Mouse (Mus musculus) lung, postnatal 0 days (tissue): ENCODE data around the gene Fbxo9. TPM values are rescaled to one million over a fixed set of nuclear protein-coding genes. Genes with fewer than 3 reads are reported as not detected.
A peak's percentile ranks its signal among the peaks of the same experiment; 100 is the strongest.

Experiments
- ATAC-seq: fragments of 200-750 bp; cut with Nextera tagmentation; 2 replicates; pipeline ENCODE4 v1.8.0; 2017; ENCODE audit warnings: moderate library complexity
- DNase-seq: peaks from one replicate; pipeline ENCODE4 v3.0.0-alpha.2; 2016; ENCODE audit warnings: low spot score
- H3K27ac ChIP-seq: fragments of 300-500 bp; sonication (generic); 2 replicates; pipeline ENCODE4 v1.5.1; 2014; ENCODE audit warnings: antibody characterized with exemption, mild to moderate bottlenecking, low read length, mixed read lengths
- H3K27me3 ChIP-seq: fragments of 300-500 bp; sonication (generic); replicated peaks from 2 replicates; pipeline ENCODE4 v1.6.1; 2014; ENCODE audit warnings: low read length, mixed read lengths; ENCODE audit not compliant: insufficient read depth
- H3K36me3 ChIP-seq: fragments of 300-500 bp; sonication (generic); 2 replicates; pipeline ENCODE4 v1.6.1; 2014; ENCODE audit warnings: low read length, mixed read lengths; ENCODE audit not compliant: insufficient read depth
- H3K4me1 ChIP-seq: fragments of 300-500 bp; sonication (generic); 2 replicates; pipeline ENCODE4 v1.6.1; 2014; ENCODE audit warnings: antibody characterized with exemption, low read depth, low read length, mixed read lengths; ENCODE audit not compliant: insufficient read depth
- H3K4me2 ChIP-seq: fragments of 300-500 bp; sonication (generic); replicated peaks from 2 replicates; pipeline ENCODE4 v1.6.1; 2014; ENCODE audit warnings: low read depth, mild to moderate bottlenecking, low read length, moderate library complexity, mixed read lengths
- H3K4me3 ChIP-seq: fragments of 300-500 bp; sonication (generic); 2 replicates; pipeline ENCODE4 v1.5.1; 2014; ENCODE audit warnings: low read depth, low read length
- H3K9ac ChIP-seq: fragments of 300-500 bp; sonication (generic); replicated peaks from 2 replicates; pipeline ENCODE4 v1.6.1; 2014; ENCODE audit warnings: low read depth, mild to moderate bottlenecking
- H3K9me3 ChIP-seq: fragments of 300-500 bp; sonication (generic); 2 replicates; pipeline ENCODE4 v1.6.1; 2016; ENCODE audit warnings: low read length, mixed read lengths
- CTCF ChIP-seq: IDR thresholded peaks from 2 replicates; pipeline ENCODE4 v1.5.1; 2016; ENCODE audit warnings: antibody characterized with exemption, mild to moderate bottlenecking
- EP300 ChIP-seq: IDR thresholded peaks from 2 replicates; pipeline ENCODE4 v1.6.1; 2016; ENCODE audit warnings: antibody characterized with exemption, mild to moderate bottlenecking, control low read depth
- WGBS: fragments of 180-500 bp; shearing (Covaris S2); extraction: QIAGEN DNeasy Blood & Tissue Kit; methylation state at CpG from one replicate; pipeline ENCODE4 v1.1.7; 2014; 5-methylcytosine and 5-hydroxymethylcytosine counted together
- polyA plus RNA-seq: library from polyadenylated mRNA; unstranded; fragments of >200 nt; fragmentation: Nextera tagmentation; extraction: Ambion mirVana; gene quantifications from 2 replicates; pipeline ENCODE4 v1.2.1, GENCODE M21; 2015

The Fbxo9 gene
- polyA plus RNA-seq, 1 experiment from 2014 or later, result 59.9 TPM

DNA sequence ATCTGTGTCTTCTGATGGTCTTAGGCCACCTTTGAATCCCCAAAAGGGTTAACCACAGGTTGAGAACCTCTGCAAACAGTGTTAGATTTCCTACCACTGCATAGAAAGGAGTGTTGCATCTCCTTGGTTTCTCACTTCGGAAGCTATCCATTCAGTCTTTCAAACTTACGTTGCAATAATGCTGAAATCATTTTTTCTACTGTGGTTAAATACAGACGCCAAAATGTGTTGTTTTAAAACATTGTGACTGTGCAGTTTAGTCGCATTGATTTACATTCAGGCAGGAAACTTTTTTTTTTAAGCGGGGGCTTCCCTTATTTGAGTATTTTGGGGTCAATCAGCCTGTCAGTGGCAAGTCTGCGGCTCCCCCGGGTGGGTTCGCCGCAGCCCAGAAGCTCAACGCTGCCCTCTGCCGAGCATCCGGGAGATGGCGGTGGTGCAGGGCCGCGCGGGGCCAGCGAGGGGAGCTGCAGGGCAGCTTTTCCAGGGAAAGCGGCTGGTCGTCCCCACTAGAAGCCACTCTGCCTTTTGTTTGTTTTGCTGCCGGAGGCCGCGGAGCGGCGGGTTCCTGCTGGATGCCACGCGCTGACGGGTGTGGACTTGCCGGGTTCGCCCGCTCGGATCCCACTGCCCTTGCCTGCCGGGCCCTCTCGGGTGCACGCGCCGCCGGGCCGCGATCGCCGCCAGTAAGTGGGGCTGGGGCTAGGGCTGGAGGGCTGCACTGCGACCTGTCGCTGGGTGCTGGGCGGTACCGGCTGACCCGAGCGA is 4.1 kb upstream of the Fbxo9 start:
- Histone ChIP-seq H3K27ac (peak overlapping the region; percentile 92), H3K9ac (peak overlapping the region; percentile 81), H3K36me3 (no peaks in the 10 kb centered on the region), H3K4me1 (peaks cover 7% of the 10 kb centered on the region; the same call in 1 of the 2 replicates), H3K27me3 (no peaks in the 10 kb centered on the region), H3K4me2 (peak overlapping the region; percentile 72), H3K9me3 (no peaks in the 10 kb centered on the region), H3K4me3 (peak overlapping the region; percentile 84)
- TF ChIP-seq EP300 (no peak), CTCF (peak; percentile 99)
- 1% methylated on average over 45 of the region's 47 CpGs for WGBS
- ATAC-seq (peak; percentile 78), DNase-seq (peak; percentile 97)

DNA sequence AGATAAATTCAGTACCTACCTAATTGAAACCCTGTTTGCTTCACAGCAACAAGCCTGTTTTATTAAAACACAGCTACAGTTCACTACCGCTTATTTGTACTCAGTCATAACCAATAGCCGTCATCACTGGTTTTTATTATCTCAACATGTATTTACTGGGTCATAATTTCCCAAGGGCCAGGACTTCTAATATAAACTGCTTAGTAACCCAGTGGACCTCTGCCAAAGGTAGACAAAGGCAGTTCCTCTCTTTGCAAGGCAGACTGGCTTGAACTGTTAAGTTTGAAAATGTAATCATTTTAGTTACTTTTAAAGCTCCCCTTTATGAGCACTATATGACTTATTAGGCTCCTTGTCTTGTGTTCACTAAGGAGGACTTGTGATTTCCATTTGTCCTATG is 2.6 kb upstream of the Fbxo9 start:
- TF ChIP-seq EP300 (no peak), CTCF (no peak)
- Histone ChIP-seq H3K9me3 (no peaks in the 10 kb centered on the region), H3K27ac (no peak overlapping the region), H3K4me1 (peaks cover 12% of the 10 kb centered on the region; the same call in 1 of the 2 replicates), H3K9ac (no peak overlapping the region), H3K27me3 (no peaks in the 10 kb centered on the region), H3K4me2 (no peak overlapping the region), H3K4me3 (no peak overlapping the region), H3K36me3 (no peaks in the 10 kb centered on the region)
- ATAC-seq, result no peak
- no peak for DNase-seq
- 66% methylated on average over 2 of the region's 2 CpGs for WGBS

DNA sequence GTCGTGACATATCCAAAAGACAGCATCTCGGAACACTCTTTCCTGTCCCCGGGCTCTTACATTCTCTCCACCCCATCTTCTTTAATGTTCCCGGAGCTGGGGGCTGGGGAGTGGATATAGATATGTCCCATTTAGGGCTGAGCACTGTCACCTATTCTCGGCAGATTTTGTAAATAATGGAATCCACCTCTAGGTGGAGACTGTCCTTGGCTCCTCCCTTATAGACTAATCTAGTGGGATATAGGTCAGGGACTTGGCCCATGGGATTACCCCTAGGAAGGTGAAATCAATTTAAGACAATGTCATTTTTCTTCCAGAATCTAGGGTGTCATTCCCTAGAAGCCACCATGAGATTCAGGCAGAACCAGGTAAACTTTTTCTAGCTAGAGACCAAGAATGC is 791 bp upstream of the Fbxo9 start:
- ATAC-seq (no peak), DNase-seq (no peak)
- H3K4me1 ChIP-seq, result peaks cover 12% of the 10 kb centered on the region; the same call in 1 of the 2 replicates
- no peaks in the 10 kb centered on the region for H3K27me3 ChIP-seq
- no peak overlapping the region for H3K9ac ChIP-seq
- H3K27ac ChIP-seq, result peak overlapping the region; percentile 51; the same call in 1 of the 2 replicates
- TF ChIP-seq CTCF (peak; percentile 47), EP300 (no peak)
- no peaks in the 10 kb centered on the region for H3K9me3 ChIP-seq
- peak overlapping the region; percentile 81 for H3K4me3 ChIP-seq
- H3K36me3 ChIP-seq, result no peaks in the 10 kb centered on the region
- WGBS, result 42% methylated on average over 5 of the region's 5 CpGs
- peak overlapping the region; percentile 85 for H3K4me2 ChIP-seq

DNA sequence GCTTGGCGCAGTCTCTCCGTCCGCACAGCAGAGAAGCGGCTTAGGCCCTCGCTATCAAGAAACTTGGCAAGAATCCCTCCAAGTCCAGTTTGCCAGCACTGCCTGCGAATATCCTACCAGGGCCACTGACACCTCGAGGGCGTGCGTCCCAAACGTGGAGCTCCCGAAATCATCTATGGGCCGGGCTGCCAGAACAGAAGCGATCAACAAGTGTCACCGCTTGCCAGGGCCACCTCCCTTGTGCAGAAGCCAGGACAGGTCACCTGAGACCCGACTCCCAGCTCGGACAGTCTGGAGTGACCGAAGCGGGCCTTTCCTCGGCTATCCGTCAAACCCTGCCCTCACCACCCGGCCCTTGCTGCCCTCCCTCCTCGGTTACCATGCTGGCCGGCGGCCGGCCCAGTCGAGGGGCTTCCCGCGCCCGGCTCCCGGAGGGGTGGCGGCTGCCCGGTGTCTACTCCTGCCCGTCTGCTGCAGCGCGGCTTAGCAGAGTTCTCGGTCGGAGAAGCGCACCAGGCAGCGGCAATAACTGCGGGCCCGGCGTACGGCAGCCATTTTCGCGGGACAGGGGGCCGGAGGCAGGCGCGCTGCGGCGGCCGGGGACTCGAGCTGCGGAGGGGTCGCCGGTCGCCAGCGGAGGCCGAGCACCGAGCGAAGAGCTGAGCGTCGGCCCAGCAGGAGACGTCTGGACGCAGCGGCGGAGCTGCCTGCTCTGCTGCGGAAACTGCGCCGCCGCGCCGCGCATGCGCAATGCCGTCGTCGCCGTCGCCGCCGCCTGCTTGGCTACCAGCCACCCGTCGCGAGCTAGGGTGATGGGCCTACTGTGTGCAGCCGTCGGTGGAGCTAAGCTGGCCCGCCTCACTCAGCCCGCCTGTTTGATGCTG is 711 bp downstream of the Fbxo9 start:
- Histone ChIP-seq H3K4me2 (peak overlapping the region; percentile 85), H3K9ac (peak overlapping the region; percentile 84), H3K27ac (peak overlapping the region; percentile 93), H3K36me3 (no peaks in the 10 kb centered on the region), H3K27me3 (no peaks in the 10 kb centered on the region), H3K4me1 (peaks cover 14% of the 10 kb centered on the region; the same call in 1 of the 2 replicates), H3K9me3 (no peaks in the 10 kb centered on the region), H3K4me3 (peak overlapping the region; percentile 81)
- ATAC-seq, result peak; percentile 79
- DNase-seq, result peak; percentile 90
- under 1% methylated on average over 81 of the region's 88 CpGs for WGBS
- TF ChIP-seq EP300 (no peak), CTCF (no peak)

DNA sequence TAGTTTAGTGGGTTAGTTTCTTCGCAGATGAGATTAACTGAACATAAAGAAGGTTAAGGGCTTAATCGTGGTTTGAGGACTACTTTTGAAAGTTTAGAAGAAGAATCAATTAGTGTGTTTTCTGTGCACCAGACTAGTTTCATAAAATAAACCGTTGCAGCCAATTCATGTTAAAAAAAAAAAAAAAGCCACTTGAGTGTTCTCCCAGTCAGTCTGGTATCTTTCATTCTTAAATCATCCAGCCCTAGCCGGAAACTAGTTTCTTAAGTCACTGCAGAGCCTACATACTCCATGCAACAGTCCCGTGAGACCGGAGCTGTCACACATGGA is 1.3 kb downstream of the Fbxo9 start:
- ATAC-seq, result peak; percentile 37; the same call in 1 of the 2 replicates
- H3K9me3 ChIP-seq, result no peaks in the 10 kb centered on the region
- TF ChIP-seq CTCF, result no peak
- no peak for TF ChIP-seq EP300
- H3K36me3 ChIP-seq, result no peaks in the 10 kb centered on the region
- peak overlapping the region; percentile 81 for H3K4me3 ChIP-seq
- DNase-seq, result no peak
- WGBS, result 15% methylated on average over 6 of the region's 6 CpGs
- H3K27ac ChIP-seq, result peak overlapping the region; percentile 93
- peak overlapping the region; percentile 85 for H3K4me2 ChIP-seq
- peak overlapping the region; percentile 84; the same call in 1 of the 2 replicates for H3K9ac ChIP-seq
- H3K4me1 ChIP-seq, result peaks cover 14% of the 10 kb centered on the region; the same call in 1 of the 2 replicates
- no peaks in the 10 kb centered on the region for H3K27me3 ChIP-seq

DNA sequence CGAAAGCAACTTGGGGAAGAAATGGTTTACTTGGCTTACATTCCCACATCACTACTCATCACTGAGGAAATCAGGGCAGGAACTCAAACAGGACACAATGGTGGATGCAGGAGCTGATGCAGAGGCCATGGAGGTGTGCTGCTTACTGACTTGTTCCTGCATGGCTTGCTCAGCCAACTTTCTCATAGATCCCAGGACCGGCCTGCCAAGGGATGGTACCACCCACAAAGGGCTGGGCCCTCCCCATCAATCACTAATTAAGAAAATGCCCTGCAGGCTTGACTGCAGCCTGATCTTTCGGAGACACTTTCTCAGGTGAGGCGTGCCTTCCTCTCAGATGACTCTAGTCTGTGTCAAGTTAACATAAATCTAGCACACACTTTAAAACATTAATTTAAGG is 2.0 kb downstream of the Fbxo9 start:
- TF ChIP-seq EP300 (no peak), CTCF (no peak)
- Histone ChIP-seq H3K27ac (no peak overlapping the region), H3K4me3 (0 out of 2 replicates have a peak overlapping the region, but pooled peaks have one; percentile 81), H3K9me3 (no peaks in the 10 kb centered on the region), H3K9ac (no peak overlapping the region), H3K4me1 (peaks cover 14% of the 10 kb centered on the region; the same call in 1 of the 2 replicates), H3K36me3 (no peaks in the 10 kb centered on the region), H3K4me2 (peak overlapping the region; percentile 85; the same call in 1 of the 2 replicates), H3K27me3 (no peaks in the 10 kb centered on the region)
- WGBS, result 89% methylated on average over 4 of the region's 4 CpGs
- DNase-seq (no peak), ATAC-seq (no peak)
